Mouse (Mus musculus) heart, adult 18-20 months (tissue): Measurements from ENCODE around the gene Zeb2. TPM values are rescaled to one million over a fixed set of nuclear protein-coding genes. Genes with fewer than 3 reads are reported as not detected.

Source experiments
- DNase-seq, 2 experiments: peaks; one replicate each; pipeline ENCODE4 v3.0.0; 2021 to 2022; ENCODE audit warnings: mixed read lengths in 1 of 2
- long read RNA-seq, 2 experiments: library from polyadenylated mRNA; stranded (forward); transcript quantifications; one replicate each; pipeline ENCODE4 v2.0.0; 2021
- total RNA-seq, 2 experiments: library from RNA; stranded (reverse); gene quantifications; 2 replicates each; pipeline ENCODE4 v1.2.3; 2021

Gene Zeb2
- total RNA-seq = 10 to 100 TPM; 34.4 to 44.2 TPM
- long read RNA-seq, experiment 1, partial matches to known transcripts = 1 of 3 reads
- long read RNA-seq, experiment 1, other reads (novel, unspliced or antisense) = 2 of 3 reads
- long read RNA-seq, experiment 2, partial matches to known transcripts = 1 of 2 reads
- long read RNA-seq, experiment 2, other reads (novel, unspliced or antisense) = 1 of 2 reads

DNA sequence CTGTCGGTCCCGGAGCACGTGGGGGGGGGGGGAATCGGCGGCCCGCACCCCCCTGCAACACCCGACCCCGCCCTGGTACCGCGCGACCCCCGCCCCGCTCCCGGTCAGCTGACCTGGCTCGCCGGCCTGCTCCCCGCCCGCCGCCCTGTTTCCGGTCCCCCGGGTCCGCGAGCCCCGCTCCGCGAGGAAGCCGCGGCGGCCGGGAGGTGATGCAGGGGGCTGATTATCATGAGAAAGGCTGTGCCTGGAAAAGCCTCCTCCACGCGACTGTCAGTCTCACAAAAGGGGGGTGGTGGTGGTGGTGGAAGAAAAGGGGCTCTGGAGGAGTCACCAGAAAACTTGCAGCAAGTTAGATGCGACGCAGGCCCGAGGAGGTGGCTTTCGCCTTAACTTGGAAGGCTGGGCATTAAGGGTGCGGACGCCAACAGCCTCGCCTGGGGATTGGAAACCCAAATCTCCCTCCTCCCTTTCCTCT lies at the start of gene Zeb2:
Zeb2 (minus strand) TSS at position 309 of the 475 bp plus-strand sequence.
- peak; percentile 85 to 87 for DNase-seq

- no peak for DNase-seq
Measured at GRCm38 (mm10) chr2:45158785-45159184, 41.6 kb upstream of the Zeb2 start.

DNA sequence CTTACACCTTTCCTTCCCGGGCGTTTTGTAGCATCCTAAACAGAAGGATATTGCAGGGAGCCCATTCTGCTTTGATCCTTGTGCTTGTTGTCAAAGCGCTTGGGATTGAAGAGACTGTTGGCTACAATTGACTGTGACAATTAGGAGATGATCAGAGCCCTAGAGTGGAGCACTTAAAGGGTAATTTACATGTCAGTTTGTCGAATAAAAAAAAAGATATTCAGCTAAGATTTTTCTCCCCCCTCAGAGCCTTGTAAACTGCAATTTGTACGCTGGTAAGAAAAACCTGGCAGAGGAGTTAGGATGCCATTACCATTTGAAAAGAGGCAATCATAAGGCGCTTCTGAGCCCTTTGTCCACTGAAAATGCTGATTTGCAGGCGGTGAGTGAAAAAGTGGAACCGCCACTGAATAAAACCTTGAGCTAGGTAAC lies 41.2 kb upstream of the Zeb2 start:
- DNase-seq = no peak

GRCm38 (mm10) chr2:45153315-45153714 lies 36.1 kb upstream of the Zeb2 start:
- DNase-seq = no peak

DNA sequence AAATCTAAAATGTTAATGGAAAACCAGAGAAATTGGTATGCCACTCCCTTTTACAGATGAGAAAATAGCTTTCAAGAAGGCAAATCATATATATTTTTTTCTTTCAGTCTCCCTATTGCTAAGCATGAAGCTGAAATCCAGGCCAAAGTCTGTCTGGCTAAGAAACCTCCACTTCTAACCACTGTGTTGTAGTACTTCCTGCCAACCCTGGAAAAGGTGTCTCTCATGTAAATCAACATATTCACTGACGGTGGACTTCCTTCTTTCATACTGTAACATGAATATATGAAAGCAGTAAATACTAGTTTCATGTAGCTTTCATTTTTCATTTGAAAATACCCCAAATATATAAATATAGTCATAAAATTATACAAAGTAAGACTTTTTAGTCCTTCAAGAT lies 26.0 kb upstream of the Zeb2 start:
- no peak for DNase-seq

DNA sequence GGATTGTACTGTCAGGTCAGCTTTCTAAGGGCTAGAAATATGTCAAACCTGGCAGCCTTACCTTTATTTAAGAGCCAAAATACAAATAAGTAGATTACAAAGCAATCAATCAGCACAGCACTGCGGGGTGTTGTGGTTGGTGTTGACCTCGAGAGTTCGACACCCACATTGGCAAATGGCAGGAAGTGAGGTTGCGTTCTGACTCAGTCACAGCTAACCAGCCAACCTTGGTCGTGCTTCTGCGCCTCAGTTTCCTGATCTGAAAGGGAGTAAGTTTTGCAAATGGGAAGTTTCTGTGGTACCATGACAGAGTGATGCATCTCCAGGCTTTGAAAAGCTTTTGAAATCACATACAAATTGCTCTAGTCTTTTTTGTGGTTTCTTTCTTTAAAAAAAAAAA lies 21.7 kb upstream of the Zeb2 start:
- no peak for DNase-seq

GRCm38 (mm10) chr2:45136783-45137182 lies 19.6 kb upstream of the Zeb2 start:
- DNase-seq = no peak

DNA sequence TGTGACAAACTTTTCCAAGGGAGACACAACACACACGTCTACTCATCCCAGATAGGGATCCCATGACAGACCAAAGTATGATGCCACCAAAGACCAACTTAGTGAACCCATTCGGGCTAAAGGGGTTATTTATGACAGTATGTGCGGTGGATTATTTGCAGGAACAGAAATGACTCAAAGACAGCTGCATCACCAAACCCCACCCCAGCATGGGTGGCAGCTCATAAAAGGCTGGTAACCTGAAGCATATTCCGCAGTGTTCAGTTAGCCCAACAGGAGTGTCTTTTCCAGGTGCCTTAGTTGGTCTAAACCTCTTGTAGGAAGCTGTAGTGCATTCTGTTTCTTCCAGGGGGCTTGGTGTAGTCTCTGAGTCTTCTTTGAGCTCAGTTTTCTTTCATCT lies 16.0 kb upstream of the Zeb2 start:
- DNase-seq = no peak

DNA sequence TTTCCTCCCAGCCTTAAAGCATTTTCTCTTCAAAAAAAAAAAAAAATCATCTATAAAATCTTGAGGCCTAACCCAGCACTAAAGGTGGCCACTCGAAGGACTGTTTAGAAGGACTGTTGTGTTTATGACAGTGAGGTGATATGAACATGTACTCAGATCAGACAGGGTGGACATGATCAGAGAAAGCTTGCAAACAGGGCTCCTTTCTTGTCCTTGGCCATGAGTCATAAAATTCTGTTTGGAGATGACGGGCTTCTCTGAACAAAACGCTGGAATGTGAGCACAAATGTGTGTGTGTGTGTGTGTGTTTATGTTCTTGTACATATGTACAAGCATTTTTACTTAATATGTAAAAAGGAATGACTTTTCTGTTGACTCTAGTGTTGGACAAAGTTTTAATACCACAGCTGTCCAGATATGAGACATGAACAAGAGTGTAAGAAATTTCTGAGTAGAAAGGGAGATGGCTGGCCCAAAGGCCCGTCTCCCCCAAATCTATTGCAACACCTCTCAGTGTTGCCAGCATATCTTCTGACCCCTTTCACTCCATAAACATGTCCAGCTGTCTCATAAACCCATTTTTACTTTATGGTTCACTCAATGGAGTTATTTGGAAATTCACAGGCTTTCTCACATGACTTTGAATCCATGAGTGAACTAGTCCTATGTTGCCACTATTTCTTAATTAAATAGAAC lies 13.4 kb upstream of the Zeb2 start:
- DNase-seq = peak; percentile 30 to 48

DNA sequence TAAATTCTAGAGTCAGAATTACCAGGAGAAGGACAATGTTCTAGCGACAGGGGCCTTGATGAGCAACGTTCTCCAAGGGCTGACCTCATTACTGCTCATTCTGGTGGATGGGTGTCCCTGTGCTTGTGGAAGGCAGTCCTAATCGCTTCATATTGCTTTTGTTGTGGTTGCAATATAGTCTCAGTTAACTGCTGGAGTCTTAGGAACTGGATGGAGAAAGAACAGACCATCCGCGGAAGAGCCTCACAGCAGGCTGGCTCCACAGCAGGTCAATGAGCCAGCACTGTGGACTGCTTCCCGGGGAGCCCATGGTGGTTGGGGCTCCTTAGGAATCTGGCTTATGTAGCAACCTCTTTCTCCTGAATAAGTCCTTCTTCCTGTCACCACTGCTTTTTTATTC lies 12.4 kb upstream of the Zeb2 start:
- DNase-seq = no peak

DNA sequence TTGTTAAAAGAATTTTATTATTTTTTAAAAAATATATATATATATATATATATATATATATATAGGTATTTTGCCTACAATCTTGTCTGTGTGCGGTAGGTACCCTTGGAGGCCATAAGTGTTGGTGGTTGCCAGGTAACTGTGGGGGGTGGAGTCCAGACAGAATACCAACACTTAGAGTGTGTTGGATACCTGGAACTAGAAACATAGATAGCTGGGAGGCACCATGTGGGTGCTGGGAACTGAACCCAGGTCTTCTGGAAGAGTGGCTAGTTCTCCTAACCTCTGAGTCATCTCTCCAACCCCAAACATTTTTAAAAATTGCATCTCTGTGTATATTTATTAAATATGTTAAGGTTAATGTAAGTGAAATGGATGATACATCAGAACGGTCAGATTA lies 11.5 kb upstream of the Zeb2 start:
- no peak for DNase-seq

GRCm38 (mm10) chr2:45126401-45126800 lies 9.2 kb upstream of the Zeb2 start:
- no peak for DNase-seq

DNA sequence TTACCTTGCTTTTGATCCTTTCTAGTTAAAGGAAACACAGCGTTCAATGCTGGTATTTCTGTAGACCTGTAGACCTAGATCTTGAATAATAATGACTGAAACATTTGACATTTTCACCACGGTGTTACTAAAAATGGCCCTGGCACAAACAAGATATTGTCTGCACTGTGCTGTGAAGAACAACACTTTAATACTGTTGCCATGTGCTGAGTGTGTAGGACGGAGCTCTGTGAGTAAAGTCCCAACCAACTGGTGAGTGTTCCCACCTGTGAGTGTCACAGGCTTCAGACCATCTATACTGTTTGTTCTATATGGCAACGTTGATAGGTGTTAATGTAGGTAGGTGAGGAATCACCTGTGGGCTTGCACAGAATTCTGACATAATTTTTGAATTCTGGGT lies 8.0 kb upstream of the Zeb2 start:
- no peak for DNase-seq

DNA sequence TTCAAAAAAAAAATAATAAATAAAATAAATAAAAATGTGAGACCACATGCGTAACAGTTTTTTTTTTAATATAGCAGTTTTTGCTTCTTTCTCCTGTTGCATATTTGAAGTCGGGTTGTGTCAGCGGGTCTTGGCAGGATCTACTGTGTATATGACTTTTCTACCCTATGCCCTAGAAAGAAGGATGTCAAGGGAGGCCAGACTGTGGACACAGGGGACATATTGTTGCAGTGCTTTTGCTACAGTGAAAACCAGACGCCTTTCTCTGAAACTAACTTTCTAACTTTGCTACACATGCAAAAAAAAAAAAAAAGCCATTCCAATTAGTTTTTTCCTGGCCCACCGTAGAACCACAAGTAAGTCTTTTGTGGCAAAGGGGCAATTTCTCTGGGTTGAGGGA lies 6.3 kb upstream of the Zeb2 start:
- DNase-seq = peak in 1 of 2 experiments; percentile 4

- no peak for DNase-seq
Measured at GRCm38 (mm10) chr2:45118121-45118520, 926 bp upstream of the Zeb2 start.

DNA sequence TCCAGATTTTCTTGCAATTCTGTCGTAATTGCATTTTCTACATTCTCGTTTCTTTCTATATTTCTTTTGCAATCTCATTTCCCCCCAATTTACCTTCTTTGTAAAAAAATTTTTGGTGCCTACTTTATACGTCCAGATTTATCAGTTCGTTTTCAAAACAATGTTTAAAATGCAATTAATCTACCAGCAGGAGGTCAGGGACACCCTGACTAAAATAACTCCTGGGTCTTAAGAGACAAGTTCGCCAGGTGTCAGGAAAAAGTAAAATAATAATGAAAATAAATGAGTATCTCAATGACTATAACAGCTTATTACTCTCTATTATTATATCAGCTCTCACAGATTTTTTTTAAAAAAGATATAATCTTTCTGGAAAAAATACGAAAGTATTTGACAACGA lies 397 bp upstream of the Zeb2 start:
- no peak for DNase-seq

GRCm38 (mm10) chr2:45116531-45117024 lies 617 bp downstream of the Zeb2 start:
- peak; percentile 38 to 75 for DNase-seq

GRCm38 (mm10) chr2:45115720-45116495 lies 1.3 kb downstream of the Zeb2 start:
- DNase-seq = peak; percentile 73 to 84

- peak in 1 of 2 experiments; percentile 47 for DNase-seq
Measured at GRCm38 (mm10) chr2:45115211-45115610, 2.0 kb downstream of the Zeb2 start.

DNA sequence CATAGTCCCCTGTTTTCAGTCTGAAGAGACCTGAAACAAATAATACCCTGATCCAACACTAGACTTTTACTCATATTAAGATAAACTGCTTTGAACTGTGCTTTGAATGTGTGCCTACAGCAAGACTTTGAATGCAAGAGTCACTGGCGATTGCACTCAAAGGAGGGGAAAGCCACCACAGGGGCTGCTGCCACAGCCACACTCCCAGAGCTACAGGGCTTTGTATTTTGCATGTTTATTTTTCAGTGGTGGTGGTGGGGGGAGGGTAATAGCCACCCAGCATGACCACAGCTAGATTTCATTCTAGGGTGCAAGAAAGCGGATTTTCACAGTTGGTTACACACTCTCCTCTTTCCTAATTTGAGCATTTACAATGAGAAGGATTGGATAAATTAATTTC lies 2.6 kb downstream of the Zeb2 start:
- DNase-seq = peak in 1 of 2 experiments; percentile 55

- peak in 1 of 2 experiments; percentile 35 for DNase-seq
Measured at GRCm38 (mm10) chr2:45113912-45114311, 3.3 kb downstream of the Zeb2 start.

DNA sequence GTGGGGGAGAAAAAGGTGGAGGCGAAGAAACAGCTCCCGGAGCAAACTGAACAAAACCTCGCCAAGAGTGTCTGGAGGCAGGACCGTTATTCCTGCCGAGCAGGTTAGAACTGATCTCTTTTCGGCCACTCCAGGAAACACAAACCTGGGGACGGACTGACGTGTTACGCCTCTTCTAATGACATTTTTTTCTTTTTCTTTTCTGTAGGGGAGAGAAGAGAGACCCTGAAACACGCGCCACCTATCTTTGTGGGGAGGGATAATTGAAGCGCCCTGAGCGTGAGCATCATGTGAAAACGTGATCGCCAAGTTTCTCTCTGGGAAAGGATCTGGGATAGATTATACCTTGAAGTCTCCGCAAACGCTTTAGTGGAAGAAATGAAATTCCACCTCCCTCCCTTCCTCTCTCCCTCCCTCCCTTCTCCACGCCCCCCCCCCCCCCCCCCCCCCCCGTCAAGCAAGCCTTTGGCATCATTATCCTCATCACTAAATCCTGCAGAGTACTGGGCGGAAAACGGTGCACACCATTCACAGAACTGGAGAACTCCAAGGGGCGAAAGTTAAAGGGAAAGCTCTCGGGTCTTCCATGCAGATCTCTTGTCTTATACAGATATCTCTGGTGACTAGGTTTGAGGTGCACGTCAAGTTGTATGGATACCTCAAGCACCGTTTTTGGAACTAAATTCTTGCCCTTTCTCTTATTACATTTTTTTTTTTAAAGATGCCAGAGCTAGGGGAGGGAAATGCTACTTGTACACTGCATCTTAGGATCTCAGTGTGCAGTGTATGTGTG lies 4.1 kb downstream of the Zeb2 start:
- DNase-seq = peak; percentile 76 to 82
